Mouse (Mus musculus): ENCODE data around the gene Txlna. TPM values are rescaled to one million over a fixed set of nuclear protein-coding genes. Genes with fewer than 3 reads are reported as not detected.

Gene Txlna
- polyA plus RNA-seq, 1 experiment from 2014 or later = 23.0 TPM

GRCm38 (mm10) chr4:129585773-129586172, 55.1 kb downstream of the Txlna start:
- ATAC-seq (ENCODE audit: insufficient read depth) = peak; percentile 49
- H3K9me3 ChIP-seq (replicated peaks) = no peaks in the 10 kb centered on the region
- peak overlapping the region; percentile 60 for H3K9ac ChIP-seq
- H3K4me2 ChIP-seq = peak overlapping the region; percentile 89
- H3K27me3 ChIP-seq = no peaks in the 10 kb centered on the region
- peak overlapping the region; percentile 64 for H3K4me3 ChIP-seq (replicated peaks)
- WGBS (ENCODE audit: insufficient replicate concordance) = 32% methylated on average over 9 of the region's 9 CpGs
- H3K27ac ChIP-seq (replicated peaks) = peak overlapping the region; percentile 81
- peaks cover 4% of the 10 kb centered on the region for H3K36me3 ChIP-seq (replicated peaks)
- peaks cover 58% of the 10 kb centered on the region for H3K4me1 ChIP-seq (replicated peaks)

GRCm38 (mm10) chr4:129584884-129585608, 55.8 kb downstream of the Txlna start:
- peak; percentile 71 for ATAC-seq (ENCODE audit: insufficient read depth)
- peaks cover 54% of the 10 kb centered on the region for H3K4me1 ChIP-seq (replicated peaks)

DNA sequence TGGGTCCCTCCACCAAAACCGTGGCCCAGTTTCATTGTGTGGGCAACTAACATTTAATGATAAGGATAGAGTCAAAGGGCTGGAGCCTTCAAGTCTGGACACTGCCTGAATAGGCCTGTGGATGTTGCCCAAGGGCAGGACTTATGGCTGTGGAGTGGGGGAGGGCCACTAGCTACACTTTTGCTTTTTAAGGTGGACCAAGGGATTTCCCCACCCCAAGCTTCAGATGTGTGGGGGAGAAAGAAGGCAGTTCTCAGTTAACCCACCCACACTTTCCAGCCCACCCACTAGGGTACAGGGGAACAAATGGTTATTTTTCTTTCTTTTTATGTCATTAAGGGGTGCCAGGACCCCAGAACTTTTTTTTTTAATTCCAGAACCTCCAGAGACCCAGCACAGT, 56.5 kb downstream of the Txlna start:
- Histone ChIP-seq H3K9ac (peak overlapping the region; percentile 60), H3K4me3 (replicated peaks) (peak overlapping the region; percentile 64)
- 54% methylated on average over 1 of the region's 1 CpGs for WGBS (ENCODE audit: insufficient replicate concordance)

More at GRCm38 (mm10) chr4:129584884-129585608, 55.8 kb downstream of the Txlna start:
- Histone ChIP-seq H3K4me2 (peak overlapping the region; percentile 89), H3K27ac (replicated peaks) (peak overlapping the region; percentile 81), H3K4me3 (replicated peaks) (peak overlapping the region; percentile 64), H3K36me3 (replicated peaks) (no peaks in the 10 kb centered on the region), H3K9me3 (replicated peaks) (no peaks in the 10 kb centered on the region), H3K27me3 (no peaks in the 10 kb centered on the region), H3K9ac (peak overlapping the region; percentile 60)
- WGBS (ENCODE audit: insufficient replicate concordance) = 1% methylated on average over 36 of the region's 36 CpGs

DNA sequence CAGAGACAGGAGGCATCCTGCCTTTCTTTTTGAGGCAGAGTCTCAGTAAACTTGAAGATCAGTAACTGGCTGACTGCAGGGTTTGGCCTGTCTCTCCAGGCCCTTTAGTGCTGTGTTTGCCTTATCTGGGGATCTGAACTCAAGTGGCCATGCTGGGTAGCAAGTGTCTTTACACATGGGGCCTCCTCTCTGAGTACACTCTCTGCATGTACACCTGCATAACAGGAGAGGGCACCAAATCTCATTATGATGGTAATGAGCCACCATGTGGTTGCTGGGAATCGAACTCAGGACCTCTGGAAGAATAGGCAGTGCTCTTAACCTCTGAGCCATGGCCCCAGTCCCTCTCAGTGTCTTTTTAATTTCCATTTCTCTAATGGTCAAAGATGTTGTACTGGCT, 58.6 kb downstream of the Txlna start:
- no peaks in the 10 kb centered on the region for H3K36me3 ChIP-seq (replicated peaks)
- no peak overlapping the region for H3K4me3 ChIP-seq (replicated peaks)
- peaks cover 15% of the 10 kb centered on the region for H3K27me3 ChIP-seq
- WGBS (ENCODE audit: insufficient replicate concordance) = 65% methylated on average over 1 of the region's 1 CpGs
- no peak for ATAC-seq (ENCODE audit: insufficient read depth)
- H3K4me1 ChIP-seq (replicated peaks) = peaks cover 30% of the 10 kb centered on the region
- no peak overlapping the region for H3K9ac ChIP-seq
- H3K27ac ChIP-seq (replicated peaks) = no peak overlapping the region
- H3K9me3 ChIP-seq (replicated peaks) = no peaks in the 10 kb centered on the region
- H3K4me2 ChIP-seq = no peak overlapping the region

More for the DNA sequence above, 56.5 kb downstream of the Txlna start:
- no peaks in the 10 kb centered on the region for H3K9me3 ChIP-seq (replicated peaks)
- no peaks in the 10 kb centered on the region for H3K36me3 ChIP-seq (replicated peaks)
- peak overlapping the region; percentile 81; the same call in 1 of the 2 replicates for H3K27ac ChIP-seq (replicated peaks)
- H3K4me2 ChIP-seq = peak overlapping the region; percentile 89
- no peak for ATAC-seq (ENCODE audit: insufficient read depth)
- H3K4me1 ChIP-seq (replicated peaks) = peaks cover 47% of the 10 kb centered on the region
- no peaks in the 10 kb centered on the region for H3K27me3 ChIP-seq

GRCm38 (mm10) chr4:129580347-129580746, 60.5 kb downstream of the Txlna start:
- H3K4me3 ChIP-seq (replicated peaks) = no peak overlapping the region
- H3K27ac ChIP-seq (replicated peaks) = no peak overlapping the region
- no peaks in the 10 kb centered on the region for H3K9me3 ChIP-seq (replicated peaks)
- 53% methylated on average over 7 of the region's 7 CpGs for WGBS (ENCODE audit: insufficient replicate concordance)
- ATAC-seq (ENCODE audit: insufficient read depth) = no peak
- peaks cover 21% of the 10 kb centered on the region for H3K4me1 ChIP-seq (replicated peaks)
- H3K36me3 ChIP-seq (replicated peaks) = no peaks in the 10 kb centered on the region
- no peak overlapping the region for H3K9ac ChIP-seq
- H3K4me2 ChIP-seq = no peak overlapping the region
- peaks cover 24% of the 10 kb centered on the region for H3K27me3 ChIP-seq

- Histone ChIP-seq H3K27ac (replicated peaks) (no peak within 1 kb of the TSS), H3K27me3 (peaks cover 35% of the 10 kb centered on the region), H3K4me2 (no peak within 1 kb of the TSS), H3K4me3 (replicated peaks) (peak within 1 kb of the TSS; percentile 12; the same call in 1 of the 2 replicates), H3K4me1 (replicated peaks) (peaks cover 10% of the 10 kb centered on the region), H3K9ac (peak within 1 kb of the TSS; percentile 22; the same call in 1 of the 2 replicates), H3K36me3 (replicated peaks) (no peaks in the 10 kb centered on the region), H3K9me3 (replicated peaks) (no peaks in the 10 kb centered on the region)
- WGBS (ENCODE audit: insufficient replicate concordance) = 42% methylated on average over 5 of the region's 5 CpGs
- no peak for ATAC-seq (ENCODE audit: insufficient read depth)
These were observed 62.4 kb downstream of the Txlna start, which contains the start of gene Fam167b for GRCm38 (mm10) chr4:129578466-129578865. Fam167b (minus strand) TSS chr4:129578549.

GRCm38 (mm10) chr4:129577688-129578087, 63.2 kb downstream of the Txlna start:
- Histone ChIP-seq H3K36me3 (replicated peaks) (no peaks in the 10 kb centered on the region), H3K4me1 (replicated peaks) (peaks cover 10% of the 10 kb centered on the region), H3K9me3 (replicated peaks) (no peaks in the 10 kb centered on the region), H3K27ac (replicated peaks) (no peak overlapping the region), H3K4me2 (no peak overlapping the region), H3K9ac (no peak overlapping the region), H3K27me3 (peaks cover 43% of the 10 kb centered on the region), H3K4me3 (replicated peaks) (peak overlapping the region; percentile 12; the same call in 1 of the 2 replicates)
- 64% methylated on average over 7 of the region's 7 CpGs for WGBS (ENCODE audit: insufficient replicate concordance)
- no peak for ATAC-seq (ENCODE audit: insufficient read depth)

DNA sequence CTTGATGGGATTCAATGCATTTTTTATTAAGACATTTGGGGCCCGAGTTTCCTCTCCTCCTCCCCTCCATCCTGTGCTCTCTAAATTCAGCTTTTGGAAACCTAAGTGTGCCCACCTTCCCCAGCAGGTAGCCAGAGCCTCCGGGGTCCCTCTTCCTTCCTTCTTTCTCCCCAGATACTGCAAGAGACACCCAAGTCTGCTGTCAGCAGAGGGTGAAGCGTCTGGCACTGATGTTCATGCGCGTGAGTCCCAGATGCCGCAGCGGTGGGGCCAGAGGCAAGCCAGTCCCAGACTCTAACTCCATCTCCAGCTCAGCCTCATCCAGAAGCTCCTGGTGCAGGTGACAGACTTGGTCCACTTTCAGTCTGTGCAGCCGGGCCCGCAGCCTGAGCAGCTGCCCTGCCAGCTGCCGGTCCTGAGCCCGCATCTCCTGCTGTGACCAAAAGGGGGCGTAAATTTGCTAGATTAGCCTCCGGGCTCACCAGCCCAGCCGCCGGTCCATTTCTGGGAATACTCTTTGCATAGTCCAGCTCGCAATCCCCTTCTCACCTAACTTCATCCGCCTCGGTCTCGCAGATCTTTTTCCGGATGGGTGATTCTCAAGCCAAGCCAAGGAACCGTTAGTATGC, 63.9 kb downstream of the Txlna start:
- Histone ChIP-seq H3K27me3 (peaks cover 44% of the 10 kb centered on the region), H3K36me3 (replicated peaks) (no peaks in the 10 kb centered on the region), H3K9ac (peak overlapping the region; percentile 25; the same call in 1 of the 2 replicates), H3K4me2 (no peak overlapping the region), H3K9me3 (replicated peaks) (no peaks in the 10 kb centered on the region), H3K4me1 (replicated peaks) (peaks cover 10% of the 10 kb centered on the region), H3K4me3 (replicated peaks) (peak overlapping the region; percentile 4; the same call in 1 of the 2 replicates), H3K27ac (replicated peaks) (no peak overlapping the region)
- no peak for ATAC-seq (ENCODE audit: insufficient read depth)
- WGBS (ENCODE audit: insufficient replicate concordance) = 31% methylated on average over 21 of the region's 21 CpGs

Small RNAs within 50 kb of the gene (microRNA-seq; reads per million reads assigned to microRNA genes)
- not detected for gene Mir7016

Other genes with a start within 250 kb of the Txlna start
- gene Zbtb8b, start 200.2 kb downstream of the Txlna start, polyA plus RNA-seq (2015; fragmentation: Nextera tagmentation; extraction: Ambion mirVana) = 0.79 and 1.2 TPM in 2 replicates
- 71.8 and 82.6 TPM in 2 replicates for gene Bsdc1, start 179.5 kb downstream of the Txlna start, polyA plus RNA-seq (2015; fragmentation: Nextera tagmentation; extraction: Ambion mirVana)
- 0.09 and 0.12 TPM in 2 replicates for gene Tssk3, start 150.0 kb downstream of the Txlna start, polyA plus RNA-seq (2015; fragmentation: Nextera tagmentation; extraction: Ambion mirVana)
- 0.28 and 0.82 TPM in 2 replicates for gene Fam229a, start 149.9 kb downstream of the Txlna start, polyA plus RNA-seq (2015; fragmentation: Nextera tagmentation; extraction: Ambion mirVana)
- gene Marcksl1, start 127.5 kb downstream of the Txlna start, polyA plus RNA-seq (2015; fragmentation: Nextera tagmentation; extraction: Ambion mirVana) = 51.3 and 52.7 TPM in 2 replicates
- 98.9 and 100 TPM in 2 replicates for gene Hdac1, start 98.4 kb downstream of the Txlna start, polyA plus RNA-seq (2015; fragmentation: Nextera tagmentation; extraction: Ambion mirVana)
- gene Lck, start 67.4 kb downstream of the Txlna start, polyA plus RNA-seq (2015; fragmentation: Nextera tagmentation; extraction: Ambion mirVana) = 2.4 and 3.3 TPM in 2 replicates
- 6.7 and 7.2 TPM in 2 replicates for gene Fam167b, start 62.5 kb downstream of the Txlna start, polyA plus RNA-seq (2015; fragmentation: Nextera tagmentation; extraction: Ambion mirVana)
- gene Eif3i, start 40.4 kb downstream of the Txlna start, polyA plus RNA-seq (2015; fragmentation: Nextera tagmentation; extraction: Ambion mirVana) = 156 and 159 TPM in 2 replicates
- gene Tmem234, start 40.4 kb downstream of the Txlna start, polyA plus RNA-seq (2015; fragmentation: Nextera tagmentation; extraction: Ambion mirVana) = 113 and 115 TPM in 2 replicates
- gene Dcdc2b, start 26.8 kb downstream of the Txlna start, polyA plus RNA-seq (2015; fragmentation: Nextera tagmentation; extraction: Ambion mirVana) = 0.70 and 0.86 TPM in 2 replicates
- gene Iqcc, start 22.0 kb downstream of the Txlna start, polyA plus RNA-seq (2015; fragmentation: Nextera tagmentation; extraction: Ambion mirVana) = 7.3 and 9.5 TPM in 2 replicates
- 10.3 and 12.2 TPM in 2 replicates for gene Ccdc28b, start 17.1 kb downstream of the Txlna start, polyA plus RNA-seq (2015; fragmentation: Nextera tagmentation; extraction: Ambion mirVana)
- 6.0 and 6.8 TPM in 2 replicates for gene Kpna6, start 31.7 kb upstream of the Txlna start, polyA plus RNA-seq (2015; fragmentation: Nextera tagmentation; extraction: Ambion mirVana)
- gene Tmem39b, start 55.8 kb upstream of the Txlna start, polyA plus RNA-seq (2015; fragmentation: Nextera tagmentation; extraction: Ambion mirVana) = 2.5 and 3.5 TPM in 2 replicates
- 25.7 and 26.1 TPM in 2 replicates for gene Khdrbs1, start 101.2 kb upstream of the Txlna start, polyA plus RNA-seq (2015; fragmentation: Nextera tagmentation; extraction: Ambion mirVana)
- 140 and 174 TPM in 2 replicates for gene Ptp4a2, start 170.2 kb upstream of the Txlna start, polyA plus RNA-seq (2015; fragmentation: Nextera tagmentation; extraction: Ambion mirVana)